Mouse (Mus musculus) intestine, embryonic 14.5 days (tissue): ENCODE measurements around the gene Prpsap2. TPM values are rescaled to one million over a fixed set of nuclear protein-coding genes. Genes with fewer than 3 reads are reported as not detected.

Experiments used
- ATAC-seq: fragments of 200-750 bp; cut with Nextera tagmentation; replicated peaks from 2 replicates; pipeline ENCODE4 v1.8.0; 2017; ENCODE audit warnings: low read depth, moderate number of reproducible peaks, moderate TSS enrichment, moderate library complexity; ENCODE audit not compliant: low FRiP score, low TSS enrichment
- DNase-seq: peaks from one replicate; pipeline ENCODE4 v3.0.0-alpha.2; 2018; ENCODE audit warnings: low spot score
- H3K27ac ChIP-seq: fragments of 300-500 bp; sonication (generic); 2 replicates; pipeline ENCODE4 v1.5.1; 2014; ENCODE audit warnings: low read depth, mild to moderate bottlenecking, control low read depth
- H3K27me3 ChIP-seq: fragments of 300-500 bp; sonication (generic); replicated peaks from 2 replicates; pipeline ENCODE4 v1.6.1; 2014; ENCODE audit warnings: low read length, control low read depth; ENCODE audit not compliant: control insufficient read depth, insufficient read depth
- H3K36me3 ChIP-seq: fragments of 300-500 bp; sonication (generic); 2 replicates; pipeline ENCODE4 v1.6.1; 2014; ENCODE audit warnings: low read length, control low read depth; ENCODE audit not compliant: control insufficient read depth, insufficient read depth
- H3K4me1 ChIP-seq: fragments of 300-500 bp; sonication (generic); replicated peaks from 2 replicates; pipeline ENCODE4 v1.6.1; 2014; ENCODE audit warnings: low read length, control low read depth, mixed read lengths; ENCODE audit not compliant: control insufficient read depth, insufficient read depth
- H3K4me2 ChIP-seq: fragments of 300-500 bp; sonication (generic); 2 replicates; pipeline ENCODE4 v1.6.1; 2014; ENCODE audit warnings: low read length
- H3K4me3 ChIP-seq: fragments of 300-500 bp; sonication (generic); 2 replicates; pipeline ENCODE4 v1.5.1; 2014; ENCODE audit warnings: low read depth, low read length, control low read depth, mixed read lengths
- H3K9ac ChIP-seq: fragments of 300-500 bp; sonication (generic); 2 replicates; pipeline ENCODE4 v1.6.1; 2014; ENCODE audit warnings: mild to moderate bottlenecking, low read length
- H3K9me3 ChIP-seq: fragments of 300-500 bp; sonication (generic); 2 replicates; pipeline ENCODE4 v1.6.1; 2016; ENCODE audit warnings: low read length, control low read depth; ENCODE audit not compliant: control insufficient read depth
- WGBS: fragments of 180-500 bp; shearing (Covaris S2); extraction: QIAGEN DNeasy Blood & Tissue Kit; methylation state at CpG from one replicate; pipeline ENCODE4 v1.1.7; 2014; 5-methylcytosine and 5-hydroxymethylcytosine counted together
- polyA plus RNA-seq: library from polyadenylated mRNA; unstranded; fragments of >200 nt; fragmentation: Nextera tagmentation; extraction: Ambion mirVana; gene quantifications from 2 replicates; pipeline ENCODE4 v1.2.1, GENCODE M21; 2014

Gene Prpsap2
- polyA plus RNA-seq, 1 experiment from 2014 or later = 22.7 TPM

DNA sequence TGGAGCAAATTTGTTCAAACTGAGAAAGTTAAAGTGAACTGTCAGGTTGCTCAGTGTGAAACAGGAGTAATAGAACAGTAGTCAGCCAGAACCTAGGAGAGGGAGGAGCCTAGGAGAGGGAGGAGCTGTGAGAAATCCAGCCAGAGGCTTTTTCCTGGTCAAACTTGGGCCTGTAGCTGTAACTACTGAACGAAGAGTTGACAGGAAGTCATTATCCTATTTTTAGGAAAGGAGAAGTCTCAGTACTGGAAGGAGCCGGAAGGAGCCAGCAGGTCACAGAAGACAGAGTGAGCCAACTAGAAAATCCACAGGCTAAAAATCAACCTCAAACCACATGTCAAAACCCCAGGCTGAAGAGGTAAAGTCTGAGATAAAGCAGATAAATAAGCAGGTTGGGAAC, 33.9 kb downstream of the Prpsap2 start:
- no peak overlapping the region for H3K4me2 ChIP-seq
- no peaks in the 10 kb centered on the region for H3K4me1 ChIP-seq
- H3K9me3 ChIP-seq = no peaks in the 10 kb centered on the region
- DNase-seq = no peak
- no peak for ATAC-seq
- H3K4me3 ChIP-seq = no peak overlapping the region
- H3K27me3 ChIP-seq = no peaks in the 10 kb centered on the region
- no peak overlapping the region for H3K27ac ChIP-seq
- peaks cover 48% of the 10 kb centered on the region for H3K36me3 ChIP-seq
- no peak overlapping the region for H3K9ac ChIP-seq
- 55% methylated on average over 2 of the region's 2 CpGs for WGBS

DNA sequence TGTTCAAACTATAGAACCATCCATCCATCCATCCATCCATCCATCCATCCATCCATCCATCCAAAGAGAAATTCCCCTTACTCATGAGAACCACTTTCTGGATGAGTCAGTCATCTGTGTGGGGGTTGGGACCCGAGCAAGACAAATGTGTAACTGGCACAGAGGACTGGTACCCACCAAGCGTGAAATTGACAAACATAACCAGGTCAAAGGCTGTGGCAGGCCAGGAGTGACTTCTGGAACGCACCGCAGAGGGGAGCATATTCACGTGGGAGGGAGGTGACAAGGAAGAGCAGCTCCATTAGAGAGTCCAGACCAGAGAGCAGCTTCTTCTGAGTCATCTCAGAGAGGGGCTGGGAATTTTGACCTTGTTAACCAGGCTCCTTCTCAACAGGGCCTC, 39.8 kb downstream of the Prpsap2 start:
- H3K27ac ChIP-seq = no peak overlapping the region
- H3K27me3 ChIP-seq = no peaks in the 10 kb centered on the region
- H3K36me3 ChIP-seq = no peaks in the 10 kb centered on the region
- H3K4me1 ChIP-seq = no peaks in the 10 kb centered on the region
- no peak for DNase-seq
- H3K9me3 ChIP-seq = no peaks in the 10 kb centered on the region
- no peak overlapping the region for H3K9ac ChIP-seq
- no peak for ATAC-seq
- H3K4me3 ChIP-seq = no peak overlapping the region
- H3K4me2 ChIP-seq = no peak overlapping the region
- WGBS = 83% methylated on average over 5 of the region's 5 CpGs

DNA sequence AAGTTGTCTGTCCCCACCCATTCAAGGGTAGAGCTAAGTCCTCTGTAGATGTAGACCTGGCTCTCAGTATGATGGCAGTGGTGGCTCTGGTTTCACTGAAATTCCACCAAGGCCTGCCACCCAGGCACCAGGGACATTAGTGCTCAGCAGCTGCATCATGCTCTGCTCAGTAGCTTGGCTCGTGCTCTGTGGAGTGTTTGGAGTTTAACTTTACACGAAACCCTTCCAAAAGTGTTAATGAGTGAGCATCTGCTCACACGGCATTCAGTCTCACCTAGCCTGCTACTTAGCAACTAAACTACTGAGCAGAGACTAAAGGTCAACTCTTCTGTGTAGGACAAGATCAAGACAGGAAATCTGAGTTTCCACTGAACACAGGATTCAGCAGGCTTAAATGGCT, 41.3 kb downstream of the Prpsap2 start, which contains the start of gene Slc5a10:
Gene Slc5a10, minus strand, starts transcription at position 191 of the 400 bp plus-strand sequence.
- H3K9me3 ChIP-seq = no peaks in the 10 kb centered on the region
- no peaks in the 10 kb centered on the region for H3K36me3 ChIP-seq
- H3K27ac ChIP-seq = no peak within 1 kb of the TSS
- DNase-seq (no peak), ATAC-seq (no peak)
- H3K9ac ChIP-seq = no peak within 1 kb of the TSS
- no peaks in the 10 kb centered on the region for H3K27me3 ChIP-seq
- no peak within 1 kb of the TSS for H3K4me3 ChIP-seq
- H3K4me1 ChIP-seq = no peaks in the 10 kb centered on the region
- H3K4me2 ChIP-seq = no peak within 1 kb of the TSS
- 70% methylated on average over 3 of the region's 3 CpGs for WGBS

DNA sequence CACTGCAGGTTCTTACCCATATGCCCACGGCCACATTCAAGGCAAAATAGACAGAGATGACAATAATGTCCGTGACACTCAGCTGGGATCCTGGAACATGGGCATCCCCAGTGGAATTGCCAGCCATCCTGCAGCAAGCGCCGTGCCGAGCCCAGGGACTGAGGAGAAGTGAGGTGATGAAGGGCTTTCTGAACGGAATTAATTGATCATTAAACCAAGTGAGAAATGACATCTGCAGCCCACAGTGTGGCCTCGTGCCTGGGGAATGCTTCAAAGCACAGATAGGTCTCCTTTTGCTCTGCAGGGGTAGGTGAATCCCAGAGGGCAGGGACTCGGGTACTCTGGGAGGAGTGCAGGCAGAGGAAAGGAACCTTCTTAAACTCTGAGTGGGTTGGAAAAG, 42.1 kb downstream of the Prpsap2 start:
- ATAC-seq (no peak), DNase-seq (no peak)
- Histone ChIP-seq H3K4me3 (no peak overlapping the region), H3K36me3 (no peaks in the 10 kb centered on the region), H3K27ac (no peak overlapping the region), H3K27me3 (no peaks in the 10 kb centered on the region), H3K4me1 (no peaks in the 10 kb centered on the region), H3K4me2 (no peak overlapping the region), H3K9me3 (no peaks in the 10 kb centered on the region), H3K9ac (no peak overlapping the region)
- 85% methylated on average over 8 of the region's 8 CpGs for WGBS

DNA sequence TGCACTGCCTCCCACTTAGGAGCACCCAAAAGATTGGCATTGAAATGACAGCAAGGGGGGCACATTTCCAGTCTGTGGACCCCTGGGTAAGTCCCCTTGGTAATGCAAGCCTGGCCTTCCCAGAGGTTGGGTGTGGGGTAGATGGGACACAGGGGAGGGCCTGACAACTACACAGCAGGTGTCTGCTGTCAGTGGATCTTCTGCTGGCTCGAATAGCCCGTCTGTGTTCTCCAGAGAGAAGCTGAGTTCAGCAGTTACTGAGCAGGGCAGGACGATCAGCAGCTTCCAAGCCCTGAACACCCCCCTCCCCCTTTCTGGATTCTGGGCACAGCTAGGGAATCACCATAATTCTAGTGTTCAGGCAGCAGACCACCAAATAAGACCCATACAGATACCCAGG, 42.5 kb downstream of the Prpsap2 start:
- H3K9ac ChIP-seq = no peak overlapping the region
- DNase-seq (no peak), ATAC-seq (no peak)
- no peaks in the 10 kb centered on the region for H3K4me1 ChIP-seq
- H3K27me3 ChIP-seq = no peaks in the 10 kb centered on the region
- H3K36me3 ChIP-seq = no peaks in the 10 kb centered on the region
- H3K9me3 ChIP-seq = no peaks in the 10 kb centered on the region
- H3K27ac ChIP-seq = no peak overlapping the region
- H3K4me2 ChIP-seq = no peak overlapping the region
- no peak overlapping the region for H3K4me3 ChIP-seq
- 48% methylated on average over 3 of the region's 3 CpGs for WGBS

DNA sequence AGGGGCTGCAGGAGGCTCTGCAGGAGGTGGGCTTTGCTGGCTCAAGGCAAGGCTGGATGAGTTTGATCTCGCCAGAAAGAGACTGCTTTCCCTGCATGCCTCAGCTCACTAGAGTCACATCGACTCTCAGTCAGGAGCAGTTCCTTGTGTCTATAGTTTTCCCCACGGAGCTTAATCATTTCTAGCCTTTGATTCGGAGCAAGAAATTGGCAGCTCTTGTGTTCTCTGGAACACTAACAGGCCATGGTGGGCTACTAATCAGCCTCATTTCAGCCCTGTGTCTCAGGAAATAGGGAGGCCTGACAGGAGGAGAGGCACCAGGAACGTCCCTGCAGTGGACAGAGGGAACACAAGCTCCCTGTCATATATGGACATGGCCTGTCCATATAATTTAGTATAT, 43.9 kb downstream of the Prpsap2 start:
- WGBS = 66% methylated on average over 5 of the region's 5 CpGs

DNA sequence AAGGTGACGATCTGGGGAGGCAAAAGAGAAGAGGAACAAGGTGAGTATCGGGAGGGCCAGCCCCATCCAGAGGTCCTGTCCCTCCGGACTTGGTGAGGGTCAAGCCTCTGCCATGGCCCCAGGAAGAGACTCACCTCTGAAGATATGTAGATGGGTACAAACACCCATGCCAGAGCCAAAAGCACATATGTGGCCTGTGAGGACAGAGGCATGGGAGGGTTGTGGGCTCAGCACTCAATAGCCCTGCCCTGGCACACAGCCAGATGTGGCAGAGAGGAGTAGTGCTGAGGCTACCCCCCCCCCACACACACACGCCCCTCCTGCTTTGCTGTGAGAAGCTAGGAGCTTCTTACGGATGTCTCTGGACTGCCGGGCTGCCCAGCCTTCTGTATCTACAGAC, 46.8 kb downstream of the Prpsap2 start:
- Histone ChIP-seq H3K4me3 (no peak overlapping the region), H3K4me2 (no peak overlapping the region), H3K4me1 (no peaks in the 10 kb centered on the region), H3K9ac (no peak overlapping the region), H3K36me3 (no peaks in the 10 kb centered on the region), H3K27ac (no peak overlapping the region), H3K9me3 (no peaks in the 10 kb centered on the region), H3K27me3 (no peaks in the 10 kb centered on the region)
- no peak for DNase-seq
- 65% methylated on average over 6 of the region's 6 CpGs for WGBS
- 0 out of 2 replicates have a peak, but pooled peaks have one; percentile 18 for ATAC-seq

More for the DNA sequence above, 43.9 kb downstream of the Prpsap2 start:
- no peak overlapping the region for H3K4me2 ChIP-seq
- no peaks in the 10 kb centered on the region for H3K9me3 ChIP-seq
- ATAC-seq (no peak), DNase-seq (no peak)
- H3K36me3 ChIP-seq = no peaks in the 10 kb centered on the region
- H3K27me3 ChIP-seq = no peaks in the 10 kb centered on the region
- no peaks in the 10 kb centered on the region for H3K4me1 ChIP-seq
- H3K4me3 ChIP-seq = no peak overlapping the region
- H3K27ac ChIP-seq = no peak overlapping the region
- H3K9ac ChIP-seq = no peak overlapping the region

DNA sequence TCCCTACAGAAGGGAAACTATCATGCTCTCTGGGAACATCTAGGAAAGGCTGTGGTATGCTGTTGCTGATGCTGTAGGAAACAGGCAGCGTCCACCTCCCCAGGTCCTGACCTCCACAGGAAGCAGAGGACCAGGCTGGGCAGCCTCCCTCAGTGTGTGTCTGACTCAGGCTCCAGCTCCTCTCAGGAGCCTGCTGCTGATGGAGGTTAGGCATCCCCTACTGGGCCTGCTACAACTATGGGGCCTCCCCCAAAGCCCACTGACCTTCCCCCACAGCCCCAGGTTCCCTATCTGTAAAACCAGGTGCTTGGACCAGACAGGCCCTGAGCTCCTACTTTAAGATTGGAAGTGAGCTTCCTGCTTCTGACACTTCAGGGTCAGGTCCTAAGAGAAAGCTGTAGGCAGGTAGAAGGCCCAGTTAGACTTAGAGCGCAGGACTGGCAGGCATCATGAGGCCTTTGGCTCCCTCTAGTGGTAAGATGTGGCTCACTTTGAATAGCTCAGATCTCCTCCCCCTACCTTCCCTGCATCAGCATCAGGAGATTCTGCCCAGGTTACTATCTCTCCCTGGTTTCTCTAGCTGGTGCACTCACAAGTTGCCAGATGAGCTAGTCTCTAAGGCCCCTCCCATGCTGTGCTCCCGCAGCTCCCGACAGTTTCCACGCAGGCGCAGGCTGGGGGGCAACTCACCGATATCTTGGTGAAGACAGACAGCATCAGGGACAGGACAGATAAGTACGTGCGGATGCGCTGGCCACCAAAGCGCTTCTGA, 47.4 kb downstream of the Prpsap2 start:
- Histone ChIP-seq H3K9ac (no peak overlapping the region), H3K27me3 (no peaks in the 10 kb centered on the region), H3K4me3 (no peak overlapping the region), H3K36me3 (no peaks in the 10 kb centered on the region), H3K4me2 (no peak overlapping the region), H3K27ac (no peak overlapping the region), H3K4me1 (no peaks in the 10 kb centered on the region), H3K9me3 (no peaks in the 10 kb centered on the region)
- ATAC-seq (peak; percentile 73), DNase-seq (peak; percentile 84)
- WGBS = 45% methylated on average over 11 of the region's 11 CpGs
